Mouse (Mus musculus): ENCODE results near the gene Ccdc42. TPM values are rescaled to one million over a fixed set of nuclear protein-coding genes. Genes with fewer than 3 reads are reported as not detected.
A peak's percentile ranks its signal among the peaks of the same experiment; 100 is the strongest.

The Ccdc42 gene
- polyA plus RNA-seq, 2 experiments: 0.39 to 0.50 TPM

DNA sequence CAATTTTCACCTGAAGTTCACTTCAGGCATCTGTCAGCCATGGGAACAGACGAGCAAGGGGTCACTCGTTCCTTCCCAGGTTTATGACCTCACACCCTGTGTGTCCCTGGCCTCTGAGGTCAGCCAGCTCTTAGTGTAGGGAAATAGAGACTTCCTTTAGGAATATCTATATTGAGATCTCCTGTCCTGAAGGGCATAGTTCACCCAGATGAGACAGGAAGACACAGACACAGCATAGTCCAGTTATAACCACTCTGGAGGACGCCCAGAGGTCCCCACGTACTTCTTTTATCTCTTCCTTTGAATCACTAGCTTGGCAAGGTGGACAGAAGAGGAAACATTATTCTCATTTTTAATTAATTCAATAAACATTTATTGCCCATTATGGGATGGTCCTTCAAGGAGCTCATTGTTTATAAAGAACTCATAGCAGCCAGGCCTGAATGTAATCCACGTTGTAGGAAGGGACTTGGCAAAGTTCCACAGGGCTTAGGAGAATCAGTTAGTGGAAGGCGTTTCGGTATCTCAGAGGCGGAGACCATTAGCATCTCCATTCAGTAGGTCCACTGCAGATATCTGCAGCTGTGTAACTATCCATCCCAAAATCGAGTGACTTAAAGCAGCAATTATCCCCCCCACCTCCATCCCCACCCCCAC, 23.2 kb downstream of the Ccdc42 start:
- H3K4me3 ChIP-seq (replicated peaks; ENCODE audit: low read length): no peak overlapping the region
- ATAC-seq (ENCODE audit: low FRiP score, low read depth): no peak
- H3K9me3 ChIP-seq (ENCODE audit: control insufficient read depth, low read length): no peaks in the 10 kb centered on the region
- no peaks in the 10 kb centered on the region for H3K27me3 ChIP-seq (ENCODE audit: control insufficient read depth, insufficient read depth, low read length)
- no peak overlapping the region for H3K4me2 ChIP-seq (replicated peaks; ENCODE audit: low read depth, low read length, severe bottlenecking)
- no peak overlapping the region for H3K9ac ChIP-seq (ENCODE audit: low read depth, low read length, severe bottlenecking)
- H3K27ac ChIP-seq (replicated peaks; ENCODE audit: low read depth, low read length): no peak overlapping the region
- H3K36me3 ChIP-seq (ENCODE audit: control insufficient read depth, insufficient read depth, low read length): no peaks in the 10 kb centered on the region
- no peak for TF ChIP-seq POLR2A (IDR thresholded peaks at IDR 0.05; ENCODE audit: borderline replicate concordance, extremely low read depth, insufficient read depth, insufficient read length)
- WGBS: 46% methylated on average over 9 of the region's 9 CpGs
- DNase-seq (ENCODE audit: low spot score): peak; percentile 62
- H3K4me1 ChIP-seq (ENCODE audit: control insufficient read depth, insufficient read depth, low read length): peaks cover 20% of the 10 kb centered on the region

- ATAC-seq (ENCODE audit: low FRiP score, low read depth): no peak
- Histone ChIP-seq H3K27ac (replicated peaks; ENCODE audit: low read depth, low read length) (no peak overlapping the region), H3K36me3 (ENCODE audit: control insufficient read depth, insufficient read depth, low read length) (no peaks in the 10 kb centered on the region), H3K9ac (ENCODE audit: low read depth, low read length, severe bottlenecking) (no peak overlapping the region), H3K4me2 (replicated peaks; ENCODE audit: low read depth, low read length, severe bottlenecking) (no peak overlapping the region), H3K27me3 (ENCODE audit: control insufficient read depth, insufficient read depth, low read length) (no peaks in the 10 kb centered on the region), H3K4me1 (ENCODE audit: control insufficient read depth, insufficient read depth, low read length) (peaks cover 20% of the 10 kb centered on the region), H3K4me3 (replicated peaks; ENCODE audit: low read length) (no peak overlapping the region), H3K9me3 (ENCODE audit: control insufficient read depth, low read length) (no peaks in the 10 kb centered on the region)
- WGBS: 88% methylated on average over 8 of the region's 8 CpGs
- TF ChIP-seq POLR2A (IDR thresholded peaks at IDR 0.05; ENCODE audit: borderline replicate concordance, extremely low read depth, insufficient read depth, insufficient read length): no peak
- DNase-seq (ENCODE audit: low spot score): no peak
Observed at GRCm38 (mm10) chr11:68610567-68610947, 23.7 kb downstream of the Ccdc42 start.

DNA sequence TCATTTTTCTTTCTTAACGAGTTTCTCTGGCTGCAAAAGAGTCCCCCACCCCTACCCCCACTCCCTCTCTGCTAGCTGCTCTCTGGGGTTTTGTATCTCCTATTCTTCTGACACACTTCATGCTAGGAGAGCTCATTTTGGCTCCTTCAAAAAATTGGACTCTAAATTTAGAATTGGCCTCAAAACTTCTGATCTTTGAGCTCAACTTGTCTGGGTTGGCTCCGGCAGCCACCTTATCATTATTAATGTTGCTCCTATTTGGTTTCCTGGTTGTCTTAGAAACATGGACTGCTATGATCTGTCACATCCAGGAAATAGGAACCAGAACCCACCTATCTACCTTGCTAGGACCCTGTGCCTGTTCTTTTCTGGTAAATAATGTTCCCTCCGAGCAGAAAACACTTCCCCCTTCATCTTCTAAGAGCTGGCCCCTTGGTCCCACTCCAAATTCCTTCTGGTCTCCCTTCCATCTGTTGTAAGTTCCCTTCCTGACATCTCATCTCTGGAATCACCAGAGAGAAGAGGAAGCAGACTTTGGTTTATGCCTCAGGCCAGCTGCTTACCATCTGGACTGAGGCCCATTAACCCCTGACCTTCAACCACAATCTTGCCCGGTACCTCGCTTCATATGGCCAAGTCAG, 26.4 kb downstream of the Ccdc42 start:
- Histone ChIP-seq H3K4me2 (replicated peaks; ENCODE audit: low read depth, low read length, severe bottlenecking) (no peak overlapping the region), H3K27me3 (ENCODE audit: control insufficient read depth, insufficient read depth, low read length) (no peaks in the 10 kb centered on the region), H3K9me3 (ENCODE audit: control insufficient read depth, low read length) (no peaks in the 10 kb centered on the region), H3K36me3 (ENCODE audit: control insufficient read depth, insufficient read depth, low read length) (no peaks in the 10 kb centered on the region), H3K4me3 (replicated peaks; ENCODE audit: low read length) (no peak overlapping the region), H3K9ac (ENCODE audit: low read depth, low read length, severe bottlenecking) (no peak overlapping the region), H3K27ac (replicated peaks; ENCODE audit: low read depth, low read length) (peak overlapping the region; percentile 48; the same call in 1 of the 2 replicates), H3K4me1 (ENCODE audit: control insufficient read depth, insufficient read depth, low read length) (peaks cover 20% of the 10 kb centered on the region)
- TF ChIP-seq POLR2A (IDR thresholded peaks at IDR 0.05; ENCODE audit: borderline replicate concordance, extremely low read depth, insufficient read depth, insufficient read length): no peak
- ATAC-seq (ENCODE audit: low FRiP score, low read depth): peak; percentile 47; the same call in 1 of the 2 replicates
- WGBS: 19% methylated on average over 5 of the region's 5 CpGs
- DNase-seq (ENCODE audit: low spot score): peak; percentile 37

DNA sequence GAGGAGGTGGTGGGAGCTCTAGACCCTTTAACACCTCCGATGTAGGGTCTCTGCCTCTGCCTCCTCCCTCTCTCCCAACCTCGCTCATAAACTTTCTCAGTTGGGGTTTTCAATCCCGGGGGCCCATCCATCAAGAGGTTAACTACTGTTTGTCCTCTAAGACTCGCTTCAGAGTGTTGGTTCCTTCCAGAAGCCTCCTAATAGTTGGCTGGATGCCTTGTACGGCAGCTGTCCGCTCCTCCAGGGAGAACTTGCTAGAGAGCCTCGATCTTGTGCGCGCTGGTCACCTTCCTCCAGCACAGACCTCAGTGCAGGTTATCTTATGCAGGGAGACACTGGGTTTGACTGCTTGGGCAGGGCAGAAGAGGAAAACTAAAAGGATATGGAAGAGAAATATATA, 35.9 kb downstream of the Ccdc42 start:
- ATAC-seq (ENCODE audit: low FRiP score, low read depth): no peak
- DNase-seq (ENCODE audit: low spot score): no peak
- Histone ChIP-seq H3K27ac (replicated peaks; ENCODE audit: low read depth, low read length) (no peak overlapping the region; the same call in 1 of the 2 replicates), H3K4me3 (replicated peaks; ENCODE audit: low read length) (no peak overlapping the region), H3K9me3 (ENCODE audit: control insufficient read depth, low read length) (no peaks in the 10 kb centered on the region), H3K36me3 (ENCODE audit: control insufficient read depth, insufficient read depth, low read length) (no peaks in the 10 kb centered on the region), H3K27me3 (ENCODE audit: control insufficient read depth, insufficient read depth, low read length) (no peaks in the 10 kb centered on the region), H3K4me1 (ENCODE audit: control insufficient read depth, insufficient read depth, low read length) (peaks cover 20% of the 10 kb centered on the region), H3K4me2 (replicated peaks; ENCODE audit: low read depth, low read length, severe bottlenecking) (peak overlapping the region; percentile 48), H3K9ac (ENCODE audit: low read depth, low read length, severe bottlenecking) (0 out of 2 replicates have a peak overlapping the region, but pooled peaks have one; percentile 21)
- 40% methylated on average over 9 of the region's 9 CpGs for WGBS
- TF ChIP-seq POLR2A (IDR thresholded peaks at IDR 0.05; ENCODE audit: borderline replicate concordance, extremely low read depth, insufficient read depth, insufficient read length): no peak

- Histone ChIP-seq H3K4me1 (ENCODE audit: control insufficient read depth, insufficient read depth, low read length) (peaks cover 20% of the 10 kb centered on the region), H3K27me3 (ENCODE audit: control insufficient read depth, insufficient read depth, low read length) (no peaks in the 10 kb centered on the region), H3K36me3 (ENCODE audit: control insufficient read depth, insufficient read depth, low read length) (no peaks in the 10 kb centered on the region), H3K4me3 (replicated peaks; ENCODE audit: low read length) (peak overlapping the region; percentile 27), H3K9me3 (ENCODE audit: control insufficient read depth, low read length) (no peaks in the 10 kb centered on the region), H3K4me2 (replicated peaks; ENCODE audit: low read depth, low read length, severe bottlenecking) (peak overlapping the region; percentile 48), H3K9ac (ENCODE audit: low read depth, low read length, severe bottlenecking) (no peak overlapping the region; the same call in 1 of the 2 replicates), H3K27ac (replicated peaks; ENCODE audit: low read depth, low read length) (peak overlapping the region; percentile 15; the same call in 1 of the 2 replicates)
- TF ChIP-seq POLR2A (IDR thresholded peaks at IDR 0.05; ENCODE audit: borderline replicate concordance, extremely low read depth, insufficient read depth, insufficient read length): no peak
- 3% methylated on average over 13 of the region's 14 CpGs for WGBS
- DNase-seq (ENCODE audit: low spot score) (peak; percentile 89), ATAC-seq (ENCODE audit: low FRiP score, low read depth) (peak; percentile 90)
Observed at GRCm38 (mm10) chr11:68623225-68623870, 36.5 kb downstream of the Ccdc42 start.

Data from limb, embryonic 14.5 days (tissue).